11 mouse cellular contexts compared by ENCODE assay signal in genomic region chr7:125972174-125972672, GRCm38 (mm10).
DNase-seq lines count a peak whose midpoint lies in the region; ATAC-seq lines count a peak whose summit lies in the region.
"Had no signal": no experiment of that assay in that cellular context is flagged by ENCODE, and none has a peak within 500 bp of the region (broad histone marks: within the 10 kb centered on the region; RNA-seq: fewer than 3 reads in every experiment).

No protein-coding gene starts in this region.

- no peak overlapping the region for H3K4me3 ChIP-seq in kidney, embryonic 16.5 days (ENCODE audit: low read length)
- no peak overlapping the region for H3K4me3 ChIP-seq in embryonic facial prominence, embryonic 10.5 days
- no peak overlapping the region for H3K4me3 ChIP-seq in limb, embryonic 12.5 days (replicated peaks)

- ATAC-seq in kidney, embryonic 16.5 days (ENCODE audit: low FRiP score, low TSS enrichment), result no peak
- peak; percentile 39; the same call in 1 of the 2 replicates for ATAC-seq in limb, embryonic 12.5 days (ENCODE audit: insufficient number of reproducible peaks, insufficient read depth, low FRiP score, low TSS enrichment, low read depth)

- H3K4me2 ChIP-seq in kidney, embryonic 16.5 days (replicated peaks; ENCODE audit: low read depth, low read length), result no peak overlapping the region
- no peak overlapping the region for H3K4me2 ChIP-seq in limb, embryonic 12.5 days

- no peaks in the 10 kb centered on the region for H3K36me3 ChIP-seq in kidney, embryonic 16.5 days (ENCODE audit: insufficient read depth, low read length)
- no peaks in the 10 kb centered on the region for H3K36me3 ChIP-seq in embryonic facial prominence, embryonic 10.5 days (replicated peaks)
- no peaks in the 10 kb centered on the region for H3K36me3 ChIP-seq in limb, embryonic 12.5 days
- H3K36me3 ChIP-seq: G1E had no signal

- H3K9ac ChIP-seq in kidney, embryonic 16.5 days (replicated peaks; ENCODE audit: low read length), result no peak overlapping the region
- no peak overlapping the region for H3K9ac ChIP-seq in limb, embryonic 12.5 days (replicated peaks)

- H3K4me1 ChIP-seq in kidney, embryonic 16.5 days (ENCODE audit: insufficient read depth, low read length), result no peaks in the 10 kb centered on the region
- H3K4me1 ChIP-seq in embryonic facial prominence, embryonic 10.5 days, result peaks cover 23% of the 10 kb centered on the region; the same call in 1 of the 2 replicates
- peaks cover 25% of the 10 kb centered on the region for H3K4me1 ChIP-seq in limb, embryonic 12.5 days (replicated peaks)

- no peaks in the 10 kb centered on the region for H3K9me3 ChIP-seq in kidney, embryonic 16.5 days (ENCODE audit: low read length)
- no peaks in the 10 kb centered on the region for H3K9me3 ChIP-seq in embryonic facial prominence, embryonic 10.5 days
- H3K9me3 ChIP-seq in limb, embryonic 12.5 days, result no peaks in the 10 kb centered on the region
- H3K9me3 ChIP-seq: G1E had no signal

- 35% methylated on average over 7 of the region's 7 CpGs for WGBS in kidney, embryonic 16.5 days
- WGBS in embryonic facial prominence, embryonic 10.5 days, result 53% methylated on average over 7 of the region's 7 CpGs
- WGBS in limb, embryonic 12.5 days, result 15% methylated on average over 7 of the region's 7 CpGs

- no peaks in the 10 kb centered on the region for H3K27me3 ChIP-seq in kidney, embryonic 16.5 days (ENCODE audit: insufficient read depth, low read length)
- no peaks in the 10 kb centered on the region for H3K27me3 ChIP-seq in embryonic facial prominence, embryonic 10.5 days (replicated peaks; ENCODE audit: low read depth, poor library complexity, severe bottlenecking)
- H3K27me3 ChIP-seq in limb, embryonic 12.5 days, result no peaks in the 10 kb centered on the region

- DNase-seq in kidney, adult 9 months, result peak; percentile 45
- DNase-seq in embryonic facial prominence, embryonic 10.5 days (ENCODE audit: low spot score), result peak; percentile 15
- DNase-seq in fibroblast of lung, adult 2 months (ENCODE audit: low read depth), result peak; percentile 43
- DNase-seq in urinary bladder, postnatal 25 days (ENCODE audit: low spot score), result no peak
- no peak for DNase-seq in gastrocnemius, adult 18-20 months (ENCODE audit: low spot score)
- DNase-seq: cerebellum, adult 9-11 months; kidney, postnatal 4 days; liver had no signal

- no peak overlapping the region for H3K27ac ChIP-seq in kidney, embryonic 16.5 days (ENCODE audit: low read length)
- H3K27ac ChIP-seq in embryonic facial prominence, embryonic 10.5 days (replicated peaks), result peak overlapping the region; percentile 30; the same call in 1 of the 2 replicates
- peak overlapping the region; percentile 79 for H3K27ac ChIP-seq in limb, embryonic 12.5 days

Comparison
In these comparisons a context has a peak if more than half of its experiments do, and no peak if none do; other contexts are left out.
1. DNase-seq: peak in kidney, adult 9 months (single experiment), embryonic facial prominence, embryonic 10.5 days (single experiment) and fibroblast of lung, adult 2 months (single experiment); none in urinary bladder, postnatal 25 days (single experiment) and gastrocnemius, adult 18-20 months (single experiment).